In genomic region chr3:89646813-89647255, GRCm38 (mm10) we compare ENCODE assay signal across 9 mouse cellular contexts.
DNase-seq lines count a peak whose midpoint lies in the region; ATAC-seq lines count a peak whose summit lies in the region.
"Had no signal": no experiment of that assay in that cellular context is flagged by ENCODE, and none has a peak within 500 bp of the region (broad histone marks: within the 10 kb centered on the region; RNA-seq: fewer than 3 reads in every experiment).

No protein-coding gene starts in this region.

- peak; percentile 26 for DNase-seq in urinary bladder, postnatal 10 days (ENCODE audit: low spot score)
- DNase-seq in urinary bladder, adult 2 months (ENCODE audit: low spot score): no peak
- DNase-seq in layer of hippocampus, postnatal 10 days (ENCODE audit: low spot score in 2 of 2): peak; percentile 80 to 81
- DNase-seq in lung, postnatal 25 days (ENCODE audit: low spot score): peak; percentile 20
- DNase-seq in right cerebral cortex, postnatal 4 days: peak; percentile 85
- no peak for DNase-seq in embryo, embryonic 10 days (ENCODE audit: low spot score)
- DNase-seq: liver, embryonic 13.5 days had no signal

- H3K4me1 ChIP-seq in forebrain, embryonic 12.5 days: peaks cover 44% of the 10 kb centered on the region
- H3K4me1 ChIP-seq in hindbrain, embryonic 15.5 days (replicated peaks): peaks cover 63% of the 10 kb centered on the region
- H3K4me1 ChIP-seq: liver, embryonic 13.5 days had no signal

- WGBS in forebrain, embryonic 12.5 days: 40% methylated on average over 5 of the region's 5 CpGs
- WGBS in hindbrain, embryonic 15.5 days: 38% methylated on average over 5 of the region's 5 CpGs

- H3K27me3 ChIP-seq in forebrain, embryonic 12.5 days: no peaks in the 10 kb centered on the region
- no peaks in the 10 kb centered on the region for H3K27me3 ChIP-seq in hindbrain, embryonic 15.5 days

- H3K27ac ChIP-seq in forebrain, embryonic 12.5 days: peak overlapping the region; percentile 94
- H3K27ac ChIP-seq in hindbrain, embryonic 15.5 days (replicated peaks): peak overlapping the region; percentile 88
- H3K27ac ChIP-seq: liver, embryonic 13.5 days had no signal

- H3K4me2 ChIP-seq in forebrain, embryonic 12.5 days: peak overlapping the region; percentile 15
- no peak overlapping the region for H3K4me2 ChIP-seq in hindbrain, embryonic 15.5 days
- H3K4me2 ChIP-seq: liver, embryonic 13.5 days had no signal

- no peak overlapping the region for H3K4me3 ChIP-seq in forebrain, embryonic 12.5 days (replicated peaks)
- no peak overlapping the region for H3K4me3 ChIP-seq in hindbrain, embryonic 15.5 days
- H3K4me3 ChIP-seq: liver, embryonic 13.5 days had no signal

- no peaks in the 10 kb centered on the region for H3K9me3 ChIP-seq in forebrain, embryonic 12.5 days
- no peaks in the 10 kb centered on the region for H3K9me3 ChIP-seq in hindbrain, embryonic 15.5 days
- H3K9me3 ChIP-seq: liver, embryonic 13.5 days had no signal

- peak; percentile 62; the same call in 1 of the 2 replicates for ATAC-seq in forebrain, embryonic 12.5 days (ENCODE audit: low FRiP score)
- ATAC-seq in hindbrain, embryonic 15.5 days (ENCODE audit: low FRiP score, low read depth): peak; percentile 56

- H3K36me3 ChIP-seq in forebrain, embryonic 12.5 days (replicated peaks): no peaks in the 10 kb centered on the region
- no peaks in the 10 kb centered on the region for H3K36me3 ChIP-seq in hindbrain, embryonic 15.5 days
- H3K36me3 ChIP-seq: liver, embryonic 13.5 days had no signal

- H3K9ac ChIP-seq in forebrain, embryonic 12.5 days: peak overlapping the region; percentile 5; the same call in 1 of the 2 replicates
- H3K9ac ChIP-seq in hindbrain, embryonic 15.5 days: no peak overlapping the region
- H3K9ac ChIP-seq: liver, embryonic 13.5 days had no signal

Comparison
In these comparisons a context has a peak if more than half of its experiments do, and no peak if none do; other contexts are left out.
1. DNase-seq: peak in urinary bladder, postnatal 10 days (single experiment), layer of hippocampus, postnatal 10 days (2 of 2), lung, postnatal 25 days (single experiment) and right cerebral cortex, postnatal 4 days (single experiment); none in urinary bladder, adult 2 months (single experiment) and embryo, embryonic 10 days (single experiment).